Mouse (Mus musculus): Measurements from ENCODE around the gene Snapc1. TPM values are rescaled to one million over a fixed set of nuclear protein-coding genes. Genes with fewer than 3 reads are reported as not detected.
A peak's percentile ranks its signal among the peaks of the same experiment; 100 is the strongest.

The Snapc1 gene
- total RNA-seq, 2 experiments from 2014 or later, result 37.3 to 39.2 TPM

DNA sequence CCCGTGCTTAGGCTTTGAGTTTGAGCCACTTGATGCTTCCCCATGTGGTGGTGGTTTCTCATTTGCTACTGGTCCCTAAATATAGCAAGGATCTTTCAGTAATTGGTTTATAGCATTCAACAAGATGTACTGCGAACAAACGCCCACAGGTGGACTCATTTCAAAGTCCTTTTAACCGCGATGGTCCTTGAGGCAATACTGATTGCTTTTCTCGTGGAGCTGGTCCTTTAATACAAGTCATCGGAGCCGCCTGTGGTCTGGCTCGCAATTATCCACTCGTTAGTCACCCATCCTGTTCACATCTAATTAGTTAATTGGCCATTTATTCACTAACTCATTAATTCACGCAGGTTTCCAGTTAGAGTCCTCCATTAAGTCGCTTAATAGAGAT lies 32.6 kb downstream of the Snapc1 start:
- no peak for DNase-seq

GRCm38 (mm10) chr12:73997297-73998127 lies 33.2 kb downstream of the Snapc1 start, which contains the start of gene Syt16:
Gene Syt16 (plus strand): TSS chr12:73997661.
- peak; percentile 60 to 65 for DNase-seq

DNA sequence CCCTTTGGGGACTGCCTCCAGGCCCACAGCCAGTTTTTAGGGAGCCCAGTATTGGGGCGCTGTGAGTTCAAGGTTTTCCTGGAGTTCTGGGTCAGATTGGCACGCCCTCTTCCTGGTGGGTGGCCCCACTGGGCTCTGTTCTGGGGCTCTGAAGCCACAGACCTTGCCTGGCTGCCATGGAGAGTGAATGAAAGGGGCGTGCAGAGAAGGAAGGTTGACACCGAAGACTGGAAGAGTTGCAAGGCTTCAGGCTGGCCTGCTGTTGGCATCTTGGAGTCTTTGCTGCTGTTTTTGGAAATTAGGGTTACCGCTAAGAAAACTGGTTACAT lies 33.8 kb downstream of the Snapc1 start:
- DNase-seq, result no peak

- no peak for DNase-seq
These were observed 38.2 kb downstream of the Snapc1 start for GRCm38 (mm10) chr12:74002449-74002848.

GRCm38 (mm10) chr12:74009448-74009911 lies 45.2 kb downstream of the Snapc1 start:
- DNase-seq, result peak; percentile 32 to 45

DNA sequence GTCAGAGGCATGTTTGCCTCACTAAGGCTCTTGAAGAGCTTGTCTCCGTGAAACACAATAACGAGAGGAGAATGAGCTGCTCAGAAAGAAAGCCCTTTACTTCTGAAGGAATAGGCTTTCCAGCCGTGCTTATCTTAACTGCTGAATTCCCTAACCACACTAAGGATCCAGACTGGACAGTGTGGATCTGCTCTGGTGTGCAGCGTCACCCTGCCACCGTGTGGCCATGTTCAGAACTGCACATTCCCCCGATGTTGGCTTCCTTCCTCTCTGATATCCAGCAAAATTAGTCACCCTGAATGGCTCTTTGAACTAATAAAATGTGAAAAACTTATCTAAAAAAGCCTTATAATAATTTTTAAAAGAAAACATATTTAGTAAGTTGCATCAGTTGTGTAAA lies 49.5 kb downstream of the Snapc1 start:
- peak; percentile 81 to 82 for DNase-seq

DNA sequence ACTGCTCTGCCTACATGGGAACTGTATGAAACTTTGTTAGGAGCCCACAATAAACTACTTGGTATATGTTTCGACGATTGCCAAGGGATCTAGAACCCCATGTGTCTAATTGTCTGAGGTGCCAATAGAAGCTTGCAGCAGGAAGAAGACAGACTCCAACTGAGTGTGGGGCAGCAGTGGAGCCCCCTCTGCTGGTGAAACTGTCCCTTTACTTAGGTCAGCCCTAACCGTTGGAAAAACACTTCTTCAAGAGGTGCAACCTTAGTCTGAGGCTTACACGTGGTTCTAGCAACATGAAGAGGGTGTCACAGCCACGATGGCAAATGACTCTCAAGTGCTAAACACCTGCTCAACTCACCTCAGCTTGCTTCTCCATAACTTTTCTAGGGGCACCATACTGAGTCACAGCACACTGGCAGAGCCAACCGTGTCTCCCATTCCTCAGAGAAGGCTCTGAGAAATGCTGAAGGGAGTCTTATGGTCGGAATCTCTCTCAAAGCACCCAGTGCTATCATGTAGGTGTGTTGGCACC lies 50.5 kb downstream of the Snapc1 start:
- DNase-seq, result peak in 1 of 2 experiments; percentile 23

DNA sequence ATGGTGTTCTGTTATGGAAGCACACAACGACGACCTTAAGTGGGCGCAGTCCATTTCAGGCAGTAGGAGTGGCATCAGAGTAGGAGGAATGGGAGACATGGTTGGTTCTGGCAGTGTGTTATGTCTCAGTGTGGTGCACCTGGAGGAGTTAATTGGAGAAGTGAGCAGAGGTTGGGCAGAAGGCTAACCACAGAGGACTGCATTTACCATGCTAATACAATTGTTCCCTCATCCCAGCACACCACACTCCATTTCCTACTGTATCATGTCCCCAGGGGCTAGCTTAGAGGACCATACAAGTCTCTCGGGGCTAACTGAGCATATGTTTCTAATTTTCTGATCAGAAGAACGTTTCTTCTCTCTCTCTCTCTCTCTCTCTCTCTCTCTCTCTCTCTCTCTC lies 51.2 kb downstream of the Snapc1 start:
- DNase-seq, result no peak

DNA sequence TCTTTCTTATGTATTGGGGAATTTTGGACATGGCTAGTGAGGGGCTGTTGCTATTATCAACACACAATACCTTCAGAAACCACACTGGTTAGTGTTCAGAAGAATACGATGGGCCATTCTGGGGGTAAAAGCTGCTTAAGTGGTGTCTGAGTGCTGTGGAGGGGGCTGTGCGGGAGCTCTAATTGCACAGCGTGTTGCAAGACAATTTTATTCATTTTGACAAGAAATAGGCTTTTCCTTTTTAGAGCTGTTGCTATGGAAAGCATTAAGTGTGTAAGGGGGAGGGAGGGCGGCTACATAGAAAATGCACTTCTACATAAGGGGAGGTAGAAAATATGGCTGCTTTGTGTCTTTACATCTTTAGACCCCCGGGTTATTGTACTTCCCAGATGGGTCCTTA lies 59.0 kb downstream of the Snapc1 start:
- DNase-seq, result no peak

DNA sequence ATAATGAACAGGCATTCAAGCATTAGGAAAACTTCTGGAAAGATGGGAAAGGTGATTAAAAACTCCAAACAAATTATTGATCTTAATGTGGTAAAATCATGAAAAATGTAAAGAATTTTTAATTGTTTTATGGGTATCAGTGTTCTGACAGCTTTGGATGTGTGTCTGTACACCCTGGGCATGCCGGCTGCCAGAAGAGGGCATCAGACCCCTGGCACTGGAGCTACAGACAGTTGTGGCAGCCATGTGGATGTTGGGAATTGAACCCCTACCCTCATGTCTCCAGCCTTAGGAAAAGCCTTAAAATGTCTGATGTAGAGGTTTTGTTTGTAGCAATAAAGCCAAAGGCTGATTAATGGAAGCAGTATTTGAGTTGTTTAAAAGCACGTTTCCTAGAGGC lies 60.6 kb downstream of the Snapc1 start:
- DNase-seq, result no peak

Other genes starting within 250 kb of the Snapc1 start
- 10 to 100 TPM; 54.9 to 60.0 TPM for gene Hif1a, start 63.1 kb upstream of the Snapc1 start, total RNA-seq (2021)
- gene Gm49321, start 26.8 kb upstream of the Snapc1 start, total RNA-seq (2021), result 10 to 100 TPM; 12.0 to 17.6 TPM
- gene Syt16, start 33.2 kb downstream of the Snapc1 start, total RNA-seq (2021), result 10 to 100 TPM; 54.1 to 57.5 TPM